Mouse (Mus musculus) regulatory T cell (primary cell): ENCODE results near the gene Ndufa3.

Source experiments
- in situ Hi-C: fragments of 300-600 bp; cut with MboI, MseI; formaldehyde crosslinking; loops from one replicate; pipeline ENCODE4 v1.15.1; 2025; ENCODE audit warnings: high pct_unique_total_duplicates

Gene Ndufa3

GRCm38 (mm10) chr7:3665215-3666114 lies 48.3 kb downstream of the Ndufa3 start, which contains the start of gene Leng1:
TSS of gene Leng1 (minus strand) at chr7:3665840.
- in situ Hi-C loops, result no loop called here

DNA sequence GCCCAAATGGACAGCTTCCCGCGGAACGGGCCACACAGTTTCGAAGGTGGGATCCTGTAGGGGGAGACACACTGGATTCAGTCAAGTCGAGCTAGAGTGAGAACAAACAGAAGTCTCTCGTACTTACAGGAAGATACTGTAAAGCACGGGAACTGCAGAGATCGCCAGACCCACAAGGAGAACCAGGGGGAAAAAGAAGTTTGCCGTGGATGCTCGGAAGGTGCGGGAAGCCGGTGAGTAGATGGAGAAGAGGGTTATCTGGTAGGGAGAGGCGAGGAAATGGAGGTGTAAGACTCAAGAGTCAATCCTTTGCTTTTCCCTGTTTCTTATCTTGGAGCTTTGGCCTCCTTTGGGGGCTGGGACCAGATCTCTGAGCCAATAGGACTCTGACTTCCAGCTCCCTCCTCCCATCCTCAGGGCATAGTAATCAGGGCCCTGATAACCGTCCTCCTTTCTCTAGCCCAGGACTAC lies 49.8 kb downstream of the Ndufa3 start:
- in situ Hi-C loops, result no loop called here
